Mouse (Mus musculus) layer of hippocampus, postnatal 10 days (tissue): ENCODE data around the gene Anxa9. TPM values are rescaled to one million over a fixed set of nuclear protein-coding genes. Genes with fewer than 3 reads are reported as not detected.
A peak's percentile ranks its signal among the peaks of the same experiment; 100 is the strongest.

ENCODE experiments used
- DNase-seq, 2 experiments: peaks; one replicate each; pipeline ENCODE4 v3.0.0; 2021; ENCODE audit warnings: low spot score in 2 of 2
- total RNA-seq, 2 experiments: library from RNA; stranded (reverse); gene quantifications; 2 replicates each; pipeline ENCODE4 v1.2.3; 2021

Gene Anxa9
- total RNA-seq, 2 experiments from 2014 or later, result 0.65 to 0.75 TPM

DNA sequence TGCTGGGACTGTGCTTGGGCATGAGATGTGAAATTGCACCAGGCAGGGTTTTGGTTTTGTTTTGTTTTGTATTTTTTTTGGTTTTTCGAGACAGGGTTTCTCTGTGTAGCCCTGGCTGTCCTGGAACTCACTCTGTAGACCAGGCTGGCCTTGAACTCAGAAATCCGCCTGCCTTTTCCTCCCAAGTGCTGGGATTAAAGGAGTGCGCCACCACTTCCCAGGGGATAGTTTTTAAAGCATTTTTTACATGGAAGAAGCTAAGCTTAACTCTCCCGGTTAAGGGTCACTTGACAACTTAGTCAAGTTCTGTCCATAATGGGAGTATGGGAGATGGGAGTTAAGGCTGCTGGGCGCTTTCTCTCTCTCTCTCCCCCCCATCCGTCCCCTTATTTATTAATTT lies 7.1 kb upstream of the Anxa9 start:
- DNase-seq, result no peak

GRCm38 (mm10) chr3:95313476-95313875 lies 6.5 kb upstream of the Anxa9 start:
- DNase-seq, result no peak

DNA sequence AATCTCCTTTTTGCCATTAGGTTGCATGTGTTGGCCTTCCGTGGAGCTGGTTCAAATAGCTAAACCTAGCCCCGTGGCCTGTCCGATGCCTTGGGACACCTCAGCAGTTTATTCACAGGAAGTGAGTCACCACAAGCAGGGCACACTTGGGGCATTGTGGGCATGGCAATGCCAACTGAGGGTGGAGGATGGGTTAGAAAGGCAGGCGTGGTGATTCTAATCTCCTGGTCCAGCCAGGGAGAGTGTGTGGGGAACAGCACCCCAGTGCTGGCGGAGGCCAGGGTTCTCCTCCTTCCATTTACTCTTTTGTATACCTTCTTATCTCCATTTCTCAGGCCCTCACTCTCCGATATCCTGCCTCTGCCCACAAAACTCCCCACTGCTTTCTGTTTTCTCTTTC lies 5.6 kb upstream of the Anxa9 start:
- no peak for DNase-seq

DNA sequence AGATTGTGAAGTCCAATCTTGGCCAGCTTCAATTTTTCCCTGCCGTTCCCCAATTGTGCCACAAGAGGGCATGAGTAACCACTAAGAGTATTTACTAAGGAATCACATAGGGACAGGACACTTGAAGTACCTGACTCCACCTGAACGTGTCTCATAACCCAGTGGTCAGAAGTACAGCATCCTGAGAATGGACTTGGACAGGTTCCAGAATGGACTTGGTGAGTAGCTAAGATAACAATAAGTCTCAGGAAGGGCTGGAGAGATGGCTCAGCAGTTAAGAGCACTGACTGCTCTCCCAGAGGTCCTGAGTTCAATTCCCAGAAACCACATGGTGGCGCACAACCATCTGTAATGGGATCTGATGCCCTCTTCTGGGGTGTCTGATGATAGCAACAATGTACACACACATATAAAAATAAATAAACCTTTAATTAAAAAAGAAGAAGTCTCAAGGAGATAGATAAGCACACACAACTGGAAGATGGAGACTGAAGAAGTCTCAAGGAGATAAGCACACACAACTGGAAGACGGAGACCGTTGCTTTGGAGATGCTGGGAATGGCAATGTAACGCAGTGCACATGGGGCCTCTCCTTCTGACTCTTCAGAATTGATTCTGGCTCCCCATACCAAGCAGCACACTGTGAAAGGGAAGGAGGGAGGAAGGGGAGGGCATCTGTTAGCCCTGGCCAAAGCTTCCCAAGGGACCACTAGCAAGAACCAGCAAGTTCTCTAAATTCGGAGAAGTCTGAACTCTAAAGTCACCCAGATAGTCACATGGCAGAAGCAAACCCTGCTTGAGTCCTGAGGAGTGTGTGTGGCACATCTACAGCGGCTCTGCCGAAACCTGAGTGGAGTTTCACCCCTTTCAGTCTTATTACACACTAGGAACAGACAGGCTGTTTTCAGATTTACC lies 4.2 kb upstream of the Anxa9 start:
- DNase-seq, result peak; percentile 64 to 69

- DNase-seq, result no peak
Observed at GRCm38 (mm10) chr3:95310496-95310895, 3.5 kb upstream of the Anxa9 start.

DNA sequence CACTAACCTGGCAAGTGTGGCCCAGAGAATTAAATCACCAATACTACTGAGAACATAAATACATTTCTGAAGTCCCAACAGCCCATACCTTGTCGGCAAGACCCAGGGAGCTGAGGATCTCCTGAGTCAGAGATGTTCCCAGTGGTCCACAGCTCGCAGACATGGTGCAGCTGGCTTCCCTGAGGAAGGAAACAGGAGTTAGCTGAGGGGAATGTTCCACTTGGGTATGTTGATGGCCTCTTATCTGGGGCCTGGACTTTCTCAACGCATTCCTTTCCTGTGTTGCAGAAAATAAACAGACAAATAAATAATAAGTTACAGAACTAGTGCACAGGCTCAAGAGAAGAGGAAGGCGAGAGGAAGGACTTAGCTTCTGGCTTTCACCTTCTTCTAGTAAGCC lies 732 bp downstream of the Anxa9 start:
- no peak for DNase-seq

GRCm38 (mm10) chr3:95301204-95301796 lies 5.7 kb downstream of the Anxa9 start:
- no peak for DNase-seq

DNA sequence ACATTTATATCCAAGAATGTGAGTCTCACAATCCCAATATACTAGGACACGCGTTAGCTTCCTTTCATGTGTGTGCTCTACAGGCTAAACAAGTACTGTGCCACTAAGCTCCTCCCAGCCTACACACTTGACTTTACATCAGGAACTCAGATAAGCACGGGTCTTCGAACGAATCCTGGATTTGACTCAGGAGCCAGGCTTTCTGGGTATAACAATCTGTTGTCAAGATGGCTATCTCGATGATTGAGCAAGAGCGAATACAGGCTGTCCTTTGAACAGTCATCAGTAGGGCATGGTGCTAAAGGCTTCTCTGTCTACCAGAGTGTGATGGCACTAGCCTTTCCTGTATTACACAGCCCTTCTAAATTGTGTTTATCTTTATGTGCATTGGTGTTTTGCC lies 9.0 kb downstream of the Anxa9 start:
- no peak for DNase-seq

DNA sequence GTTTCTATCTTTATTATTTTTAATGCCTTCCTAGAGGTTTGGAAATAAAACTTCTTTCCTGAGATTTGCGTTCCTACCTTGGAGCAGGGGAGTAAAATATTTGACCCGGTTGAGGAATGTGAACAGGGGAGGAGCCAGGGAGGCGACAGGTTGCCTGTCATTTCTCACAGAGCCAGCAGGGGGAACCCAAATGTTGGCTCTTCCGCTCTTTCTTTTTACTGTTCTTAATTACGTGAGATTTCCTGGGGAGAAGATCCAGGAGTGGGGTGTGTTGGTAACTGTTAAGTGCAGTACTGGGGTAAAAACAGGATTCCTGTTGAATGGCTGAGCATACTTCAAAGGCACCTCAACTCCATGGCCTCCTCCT lies 10.9 kb downstream of the Anxa9 start:
- DNase-seq, result peak; percentile 39 to 42

- DNase-seq, result no peak
Observed at GRCm38 (mm10) chr3:95295321-95296102, 11.5 kb downstream of the Anxa9 start.

GRCm38 (mm10) chr3:95294718-95295117 lies 12.3 kb downstream of the Anxa9 start:
- DNase-seq, result no peak

DNA sequence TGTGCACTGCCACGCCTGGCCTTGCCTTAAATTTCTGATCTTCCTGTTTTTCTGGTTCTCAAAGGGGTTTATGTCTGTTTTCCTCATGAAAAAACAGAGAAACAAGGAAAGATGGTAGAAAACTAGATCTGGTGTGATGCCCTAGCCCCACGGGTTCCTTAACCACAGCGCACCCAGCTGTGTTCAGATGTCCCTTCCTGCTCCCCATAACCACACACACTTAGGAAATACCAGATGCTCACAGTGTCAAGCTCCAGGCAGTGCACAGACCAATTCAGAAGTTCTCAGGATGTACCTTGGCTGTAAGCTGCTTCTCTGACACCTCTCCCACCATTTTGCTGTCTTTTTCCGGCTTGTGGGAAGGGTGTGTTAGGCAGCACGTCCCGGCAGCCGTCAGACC lies 12.7 kb downstream of the Anxa9 start:
- no peak for DNase-seq

- no peak for DNase-seq
Observed at GRCm38 (mm10) chr3:95293537-95293936, 13.4 kb downstream of the Anxa9 start.

- DNase-seq, result no peak
Observed at GRCm38 (mm10) chr3:95292899-95293298, 14.1 kb downstream of the Anxa9 start.

DNA sequence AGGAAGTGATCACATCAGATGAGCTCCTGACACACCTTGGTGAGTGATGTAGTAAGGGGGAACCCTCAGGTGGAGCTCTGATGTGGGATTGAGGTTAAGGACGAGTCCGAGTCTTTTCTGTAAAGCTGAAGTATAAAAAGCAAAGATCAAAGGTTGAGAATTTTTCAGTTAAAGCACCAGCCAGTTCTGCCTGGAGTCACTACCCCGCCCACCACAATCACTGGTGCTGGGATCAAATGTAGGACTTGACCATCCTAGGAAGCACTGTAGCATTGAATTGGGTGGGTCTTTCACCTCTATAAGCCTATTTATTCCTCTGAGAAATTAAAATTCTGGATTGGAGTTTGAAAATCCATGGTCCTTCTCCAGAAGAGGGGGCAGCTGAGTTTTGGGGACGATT lies 15.9 kb downstream of the Anxa9 start:
- no peak for DNase-seq

- no peak for DNase-seq
Observed at GRCm38 (mm10) chr3:95290156-95290555, 16.8 kb downstream of the Anxa9 start.

- no peak for DNase-seq
Observed at GRCm38 (mm10) chr3:95289419-95289818, 17.6 kb downstream of the Anxa9 start.

- no peak for DNase-seq
Observed at GRCm38 (mm10) chr3:95287541-95287940, 19.4 kb downstream of the Anxa9 start.

- no peak for DNase-seq
Observed at GRCm38 (mm10) chr3:95286510-95286909, 20.5 kb downstream of the Anxa9 start.

- no peak for DNase-seq
Observed at GRCm38 (mm10) chr3:95286011-95286410, 21.0 kb downstream of the Anxa9 start.

- DNase-seq, result no peak
Observed at GRCm38 (mm10) chr3:95285390-95285789, 21.6 kb downstream of the Anxa9 start.
